Comparison of ENCODE assay signal across 14 mouse cellular contexts in the genomic region with DNA sequence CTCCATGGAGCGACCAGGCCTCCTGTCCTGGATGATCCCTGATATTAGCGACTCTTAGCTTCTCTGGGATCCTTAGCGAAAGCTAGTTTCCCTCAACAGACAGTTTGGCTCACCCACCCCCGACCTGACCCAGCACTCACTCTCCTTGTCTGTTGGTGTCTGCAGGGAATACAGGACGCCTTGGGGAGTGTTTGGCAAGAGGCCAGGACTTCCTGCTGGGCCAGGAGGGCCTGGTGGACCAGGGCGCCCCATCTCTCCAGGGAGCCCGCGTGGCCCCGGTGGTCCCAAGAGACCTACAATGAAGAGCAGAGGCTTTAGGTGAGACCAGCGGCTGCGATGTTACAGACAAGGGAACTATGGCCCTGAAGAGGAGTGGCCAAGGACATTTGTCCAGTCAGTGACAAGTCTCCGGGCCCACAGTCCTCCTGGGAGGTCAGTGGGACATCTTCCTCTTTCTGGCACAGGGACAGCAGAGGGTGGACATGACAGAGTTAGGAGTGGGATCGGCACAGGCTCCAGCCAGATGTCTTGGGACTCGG.
A peak's percentile ranks its signal among the peaks of the same experiment; 100 is the strongest.
DNase-seq lines count a peak whose midpoint lies in the region; ATAC-seq lines count a peak whose summit lies in the region.
"Had no signal": no experiment of that assay in that cellular context is flagged by ENCODE, and none has a peak within 500 bp of the region (broad histone marks: within the 10 kb centered on the region; RNA-seq: fewer than 3 reads in every experiment).

No protein-coding gene starts in this region.

- H3K9me3 ChIP-seq in lung, embryonic 16.5 days (ENCODE audit: control insufficient read depth, low read length), result no peaks in the 10 kb centered on the region

- peak; percentile 21 for DNase-seq in heart, postnatal 4 days
- DNase-seq in heart, postnatal 10 days, result no peak
- DNase-seq in lung, postnatal 4 days, result no peak
- DNase-seq in NIH3T3 (ENCODE audit: low read depth), result peak; percentile 4
- peak; percentile 35 for DNase-seq in adrenal gland, postnatal 10 days
- DNase-seq in cerebellum, adult 9-11 months, result no peak
- DNase-seq in yolk sac, embryonic 10.5 days (ENCODE audit: low spot score), result no peak
- DNase-seq: lung, adult 18-20 months; right cerebral cortex, adult 18-20 months had no signal

- H3K36me3 ChIP-seq in lung, embryonic 16.5 days (ENCODE audit: control insufficient read depth, insufficient read depth, low read length), result no peaks in the 10 kb centered on the region
- H3K36me3 ChIP-seq: G1E had no signal

- ATAC-seq in lung, embryonic 16.5 days (ENCODE audit: low read depth), result no peak; the same call in 1 of the 2 replicates

- H3K4me1 ChIP-seq in lung, embryonic 16.5 days (replicated peaks; ENCODE audit: control insufficient read depth, insufficient read depth, low read length), result 0 out of 2 replicates have a peak, but pooled peaks cover 4% of the 10 kb centered on the region

- H3K27ac ChIP-seq in lung, embryonic 16.5 days (ENCODE audit: low read length), result no peak overlapping the region
- H3K27ac ChIP-seq: kidney, embryonic 15.5 days; layer of hippocampus, adult 2 months; limb, embryonic 15.5 days had no signal

- intact Hi-C loops in heart, postnatal 10 days (cut with DNase I), result loop anchor here (2.0 kb wide), 1 partner anchor 495 kb away; no protein-coding TSS in a partner anchor

- H3K9ac ChIP-seq in lung, embryonic 16.5 days (ENCODE audit: low read length), result 0 out of 2 replicates have a peak overlapping the region, but pooled peaks have one; percentile 8
- H3K9ac ChIP-seq: kidney, embryonic 15.5 days; limb, embryonic 15.5 days had no signal

- no peak overlapping the region for H3K4me3 ChIP-seq in lung, embryonic 16.5 days (ENCODE audit: low read length)
- H3K4me3 ChIP-seq: kidney, embryonic 15.5 days; layer of hippocampus, adult 2 months; limb, embryonic 15.5 days had no signal

- H3K27me3 ChIP-seq in lung, embryonic 16.5 days (ENCODE audit: control insufficient read depth, insufficient read depth, low read depth, low read length), result no peaks in the 10 kb centered on the region
- H3K27me3 ChIP-seq: kidney, embryonic 15.5 days; limb, embryonic 15.5 days had no signal

- 43% methylated on average over 14 of the region's 14 CpGs for WGBS in lung, embryonic 16.5 days

- H3K4me2 ChIP-seq in lung, embryonic 16.5 days (ENCODE audit: low read depth, low read length), result no peak overlapping the region
- H3K4me2 ChIP-seq: kidney, embryonic 15.5 days; limb, embryonic 15.5 days had no signal

Comparison
In these comparisons a context has a peak if more than half of its experiments do, and no peak if none do; other contexts are left out.
1. DNase-seq: peak in heart, postnatal 4 days (single experiment), NIH3T3 (single experiment) and adrenal gland, postnatal 10 days (single experiment); none in heart, postnatal 10 days (0 of 2), lung, postnatal 4 days (0 of 2), cerebellum, adult 9-11 months (single experiment) and yolk sac, embryonic 10.5 days (single experiment).